Mouse (Mus musculus): Measurements from ENCODE around the gene Tmem123.

The Tmem123 gene

GRCm38 (mm10) chr9:7763614-7764300, at the start of gene Tmem123:
Gene Tmem123 (plus strand): TSS chr9:7764041.
- DNase-seq, result peak; percentile 100

GRCm38 (mm10) chr9:7714062-7714907, 49.6 kb upstream of the Tmem123 start:
- DNase-seq, result peak in 1 of 2 experiments; percentile 53

GRCm38 (mm10) chr9:7714908-7715175, 49.0 kb upstream of the Tmem123 start:
- DNase-seq, result no peak

DNA sequence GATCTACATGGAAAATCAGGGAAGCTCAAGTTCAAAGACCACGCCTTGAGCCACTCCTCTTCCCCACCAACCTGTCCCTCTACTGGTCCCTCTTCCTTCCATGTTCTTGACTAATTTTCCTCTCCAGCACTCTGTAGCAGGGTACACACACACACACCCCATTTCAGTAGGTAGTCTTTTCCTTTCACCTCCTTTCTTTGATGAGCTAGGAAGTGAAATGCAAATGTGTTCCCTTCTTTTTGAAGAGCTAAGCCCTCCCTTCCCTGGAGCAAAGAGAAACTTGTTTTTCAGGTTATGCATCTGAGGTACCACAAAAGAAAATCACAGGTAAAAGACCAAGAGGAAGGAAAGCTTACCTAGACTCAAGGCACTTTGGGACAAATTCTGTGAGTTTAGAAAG, 42.3 kb upstream of the Tmem123 start:
- no peak for DNase-seq

GRCm38 (mm10) chr9:7728997-7729396, 34.8 kb upstream of the Tmem123 start:
- DNase-seq, result no peak

GRCm38 (mm10) chr9:7742696-7743095, 21.1 kb upstream of the Tmem123 start:
- no peak for DNase-seq

GRCm38 (mm10) chr9:7744156-7744555, 19.7 kb upstream of the Tmem123 start:
- DNase-seq, result no peak

- no peak for DNase-seq
These were observed 15.0 kb upstream of the Tmem123 start for GRCm38 (mm10) chr9:7748881-7749280.

GRCm38 (mm10) chr9:7749537-7749936, 14.3 kb upstream of the Tmem123 start:
- DNase-seq, result no peak

GRCm38 (mm10) chr9:7755889-7756423, 7.9 kb upstream of the Tmem123 start:
- DNase-seq, result no peak

DNA sequence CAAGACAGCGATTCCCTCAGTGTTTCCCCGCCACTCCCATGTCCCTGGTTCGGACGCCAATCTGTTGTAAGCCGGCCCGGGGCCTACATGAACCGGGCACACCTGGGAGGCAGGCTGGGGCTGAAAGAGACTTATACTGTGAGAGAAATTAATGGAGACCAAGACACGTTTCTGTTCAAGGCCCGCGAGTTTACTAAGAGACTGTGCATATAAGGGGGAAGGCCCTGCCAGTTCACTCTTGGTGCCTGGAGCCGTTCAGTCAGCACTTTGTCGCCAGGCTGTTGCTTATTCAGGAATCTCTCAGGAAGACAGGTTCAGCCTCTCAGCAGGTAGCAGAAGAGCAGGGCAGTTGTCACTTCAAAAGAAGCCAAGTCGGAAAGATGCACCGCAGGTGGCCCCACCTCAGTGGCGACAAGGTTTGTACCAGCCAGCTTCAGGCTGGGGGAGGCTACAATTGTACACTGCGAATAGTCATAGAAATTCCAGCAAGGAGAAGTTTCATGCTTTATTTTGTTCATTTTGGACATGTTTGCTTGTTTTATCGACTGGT, 1.9 kb upstream of the Tmem123 start:
- no peak for DNase-seq

- no peak for DNase-seq
These were observed 1.1 kb upstream of the Tmem123 start for GRCm38 (mm10) chr9:7762741-7763140.

- DNase-seq, result peak in 1 of 2 experiments; percentile 35
These were observed 626 bp downstream of the Tmem123 start for GRCm38 (mm10) chr9:7764463-7764871.

GRCm38 (mm10) chr9:7765236-7765635, 1.4 kb downstream of the Tmem123 start:
- DNase-seq, result no peak

- no peak for DNase-seq
These were observed 2.7 kb downstream of the Tmem123 start for GRCm38 (mm10) chr9:7766582-7766981.

- no peak for DNase-seq
These were observed 3.7 kb downstream of the Tmem123 start for GRCm38 (mm10) chr9:7767526-7767925.

GRCm38 (mm10) chr9:7769081-7769480, 5.2 kb downstream of the Tmem123 start:
- DNase-seq, result no peak

DNA sequence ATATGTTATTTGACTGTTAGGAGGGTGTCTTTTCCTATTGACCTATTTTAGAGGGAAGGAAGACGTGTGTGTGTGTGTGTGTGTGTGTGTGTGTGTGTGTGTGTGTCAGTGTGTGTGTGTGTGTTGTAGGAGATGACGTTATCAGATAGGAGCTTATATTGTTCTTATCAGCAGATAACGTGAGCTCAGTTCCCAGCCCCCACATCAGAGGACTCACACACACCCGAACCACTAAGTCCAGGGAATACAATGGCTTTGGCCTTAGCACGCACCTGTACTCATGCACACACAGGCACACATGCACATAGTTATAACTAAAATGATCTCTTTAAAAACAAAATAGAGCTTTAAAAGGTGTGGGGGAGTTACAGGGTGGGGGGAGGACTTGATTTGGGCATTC, 5.7 kb downstream of the Tmem123 start:
- no peak for DNase-seq

DNA sequence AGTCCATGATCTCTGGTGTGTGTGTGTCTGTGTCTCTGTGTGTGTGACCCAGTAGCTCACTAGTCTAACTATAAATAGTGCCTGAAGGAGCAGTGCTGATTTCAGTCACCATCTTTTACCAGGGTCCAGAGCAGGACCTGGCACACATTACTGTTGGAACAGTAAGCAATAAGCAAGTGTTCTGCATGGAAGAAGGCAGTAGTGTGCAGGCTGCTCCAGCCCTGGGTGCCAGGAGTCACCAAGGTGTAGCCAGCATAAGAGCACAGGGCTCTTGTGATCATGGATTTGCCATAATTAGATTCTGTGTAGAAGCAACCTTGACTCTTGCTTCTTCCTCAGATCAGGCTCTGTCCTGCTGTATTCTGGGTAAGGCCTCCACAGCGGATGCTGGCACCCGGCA, 8.5 kb downstream of the Tmem123 start:
- no peak for DNase-seq

GRCm38 (mm10) chr9:7772773-7773454, 9.1 kb downstream of the Tmem123 start:
- DNase-seq, result no peak

- DNase-seq, result no peak
These were observed 9.8 kb downstream of the Tmem123 start for GRCm38 (mm10) chr9:7773686-7774085.

DNA sequence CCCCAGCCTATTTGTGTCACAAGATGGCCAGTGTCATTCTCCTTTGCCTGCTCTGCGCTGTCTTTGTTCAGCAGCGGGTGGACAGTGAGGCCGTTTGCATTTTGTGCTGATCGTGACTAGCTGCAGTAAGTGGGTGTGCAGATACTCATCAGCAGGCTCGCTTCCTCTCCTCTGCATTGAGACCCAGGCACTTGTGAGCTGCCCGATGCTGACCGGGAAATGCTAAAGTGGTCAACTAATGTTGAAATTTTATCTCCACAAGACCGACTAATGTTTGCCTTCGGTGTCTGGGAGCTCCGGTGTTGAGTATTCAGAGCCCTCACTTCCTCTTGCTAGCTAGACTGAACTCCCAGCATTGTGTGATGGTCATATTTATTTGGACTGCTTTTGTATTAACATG, 10.7 kb downstream of the Tmem123 start:
- no peak for DNase-seq

GRCm38 (mm10) chr9:7775011-7775410, 11.2 kb downstream of the Tmem123 start:
- no peak for DNase-seq
